Mouse (Mus musculus): ENCODE measurements around the gene Evx1.

DNA sequence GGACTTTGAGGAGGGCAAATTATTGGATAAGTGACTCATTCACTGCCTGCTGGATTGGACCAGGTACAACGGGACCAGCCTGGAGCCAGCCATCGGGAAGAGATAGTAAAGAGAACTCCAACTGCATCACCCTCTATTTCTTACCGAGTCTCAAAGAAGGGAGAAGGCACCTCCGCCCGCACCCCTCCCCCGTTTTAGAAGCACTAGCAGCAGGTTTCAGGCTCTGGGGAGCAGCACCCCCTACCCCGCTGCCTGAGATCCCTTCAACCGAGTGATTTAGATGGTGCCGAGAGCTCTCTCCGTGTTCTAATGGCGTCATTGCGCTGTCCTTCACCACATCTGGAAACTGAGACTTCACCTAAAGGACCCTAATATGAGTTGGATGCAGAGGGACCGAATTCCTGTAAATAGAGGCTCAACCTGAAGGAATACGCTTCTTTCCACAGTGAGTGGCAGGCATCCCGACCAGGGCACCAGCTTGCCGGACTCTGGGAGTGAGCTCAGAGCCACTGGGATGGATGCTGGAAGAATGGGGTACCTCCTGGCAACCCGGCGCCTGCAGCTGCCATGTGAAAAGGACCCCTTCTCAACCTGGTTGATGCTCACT is 47.9 kb upstream of the Evx1 start:
- TF ChIP-seq MAFK (IDR thresholded peaks at IDR 0.05; ENCODE audit: insufficient read depth, low read depth, low read length) (no peak), ZNF384 (IDR thresholded peaks at IDR 0.05; ENCODE audit: low read depth, low read length) (no peak), ZC3H11A (IDR thresholded peaks at IDR 0.05; ENCODE audit: borderline replicate concordance, low read depth, low read length) (no peak), CHD2 (IDR thresholded peaks at IDR 0.05; ENCODE audit: low read depth, low read length) (no peak), HCFC1 (IDR thresholded peaks at IDR 0.05; ENCODE audit: borderline replicate concordance, insufficient read depth, low read length) (no peak)
